Mouse (Mus musculus) hindbrain, postnatal 0 days (tissue): Measurements from ENCODE around the gene Hoxd11. TPM values are rescaled to one million over a fixed set of nuclear protein-coding genes. Genes with fewer than 3 reads are reported as not detected.
A peak's percentile ranks its signal among the peaks of the same experiment; 100 is the strongest.

Experiments used
- ATAC-seq: fragments of 200-750 bp; cut with Nextera tagmentation; 2 replicates; pipeline ENCODE4 v1.8.0; 2017; ENCODE audit warnings: mild to moderate bottlenecking, moderate TSS enrichment, moderate library complexity
- DNase-seq: peaks from one replicate; pipeline ENCODE4 v3.0.0-alpha.2; 2015; ENCODE audit warnings: low spot score
- H3K27ac ChIP-seq: fragments of 300-500 bp; sonication (generic); 2 replicates; pipeline ENCODE4 v1.5.1; 2014; ENCODE audit warnings: mild to moderate bottlenecking
- H3K27me3 ChIP-seq: fragments of 300-500 bp; sonication (generic); 2 replicates; pipeline ENCODE4 v1.6.1; 2014; ENCODE audit warnings: low read length, mixed read lengths; ENCODE audit not compliant: insufficient read depth
- H3K36me3 ChIP-seq: fragments of 300-500 bp; sonication (generic); 2 replicates; pipeline ENCODE4 v1.6.1; 2014; ENCODE audit warnings: low read length, mixed read lengths; ENCODE audit not compliant: insufficient read depth
- H3K4me1 ChIP-seq: fragments of 300-500 bp; sonication (generic); 2 replicates; pipeline ENCODE4 v1.6.1; 2014; ENCODE audit warnings: antibody characterized with exemption, low read length, mixed read lengths; ENCODE audit not compliant: insufficient read depth
- H3K4me2 ChIP-seq: fragments of 300-500 bp; sonication (generic); 2 replicates; pipeline ENCODE4 v1.6.1; 2014; ENCODE audit warnings: low read depth, mild to moderate bottlenecking, low read length, moderate library complexity, mixed read lengths
- H3K4me3 ChIP-seq: fragments of 300-500 bp; sonication (generic); 2 replicates; pipeline ENCODE4 v1.5.1; 2014; ENCODE audit warnings: low read length
- H3K9ac ChIP-seq: fragments of 300-500 bp; sonication (generic); replicated peaks from 2 replicates; pipeline ENCODE4 v1.6.1; 2014; ENCODE audit warnings: mild to moderate bottlenecking, low read length, moderate library complexity, mixed read lengths
- H3K9me3 ChIP-seq: fragments of 300-500 bp; sonication (generic); 2 replicates; pipeline ENCODE4 v1.6.1; 2016; ENCODE audit warnings: low read length, mixed read lengths
- CTCF ChIP-seq: IDR thresholded peaks from 2 replicates; pipeline ENCODE4 v1.5.1; 2016; ENCODE audit warnings: antibody characterized with exemption, control low read depth, low read depth
- WGBS: fragments of 180-500 bp; shearing (Covaris S2); extraction: QIAGEN DNeasy Blood & Tissue Kit; methylation state at CpG from one replicate; pipeline ENCODE4 v1.1.7; 2014; 5-methylcytosine and 5-hydroxymethylcytosine counted together
- polyA plus RNA-seq: library from polyadenylated mRNA; unstranded; fragments of >200 nt; fragmentation: Nextera tagmentation; extraction: Ambion mirVana; gene quantifications from 2 replicates; pipeline ENCODE4 v1.2.1, GENCODE M21; 2015
- total RNA-seq: library from RNA; depleted of rRNA; stranded (reverse); fragments of >200 nt; gene quantifications from 2 replicates; pipeline ENCODE4 v1.2.3, GENCODE M21; 2014

Gene Hoxd11
- total and polyA plus RNA-seq, 2 experiments from 2014 or later, result not detected

DNA sequence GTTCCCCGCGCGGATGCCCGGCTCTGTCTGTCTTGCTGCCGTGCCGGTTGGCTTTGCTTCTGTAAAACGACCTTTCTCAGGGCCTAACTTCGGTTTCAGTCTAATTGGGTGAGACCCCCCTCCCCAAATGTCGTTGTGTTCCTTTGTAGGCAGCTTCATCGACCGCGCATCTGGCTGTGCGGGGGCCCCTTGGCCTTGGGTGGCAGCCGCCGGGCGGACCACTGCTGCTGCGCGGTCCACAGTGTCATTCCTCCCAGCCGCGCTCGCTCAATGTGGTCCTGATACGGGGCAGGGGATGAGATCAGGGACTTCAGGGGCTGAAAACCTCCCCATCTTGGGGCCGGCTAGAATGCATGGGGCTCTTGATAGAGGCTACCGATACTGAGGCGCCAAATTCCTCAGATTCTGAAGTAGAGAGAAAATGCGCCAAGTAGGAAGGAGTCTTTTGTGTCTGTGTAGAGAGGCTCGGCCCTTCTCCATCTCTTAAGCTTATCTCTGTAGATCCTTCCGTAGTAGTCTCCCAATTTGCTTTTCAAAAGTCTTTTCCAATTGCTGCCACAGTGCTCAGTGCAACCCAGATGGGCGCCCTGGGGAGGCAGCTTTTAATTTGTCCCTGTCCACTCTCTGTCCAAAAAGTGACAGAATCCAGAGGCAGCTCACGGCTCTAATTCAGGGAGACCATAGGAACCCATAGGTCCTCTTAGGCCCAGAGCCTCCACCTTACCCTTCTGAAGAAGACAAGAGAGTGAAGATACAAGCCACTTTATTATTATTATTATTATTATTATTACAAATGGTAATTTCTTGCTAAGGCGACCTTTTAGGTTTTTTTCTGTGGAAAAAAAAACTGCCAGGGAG lies 8.6 kb downstream of the Hoxd11 start:
- Histone ChIP-seq H3K9ac (no peak overlapping the region), H3K4me1 (no peaks in the 10 kb centered on the region), H3K4me3 (no peak overlapping the region), H3K27me3 (peaks cover 89% of the 10 kb centered on the region), H3K27ac (no peak overlapping the region), H3K9me3 (peaks cover 3% of the 10 kb centered on the region; the same call in 1 of the 2 replicates), H3K36me3 (no peaks in the 10 kb centered on the region), H3K4me2 (no peak overlapping the region)
- no peak for TF ChIP-seq CTCF
- WGBS, result 1% methylated on average over 31 of the region's 31 CpGs
- DNase-seq (no peak), ATAC-seq (no peak)

DNA sequence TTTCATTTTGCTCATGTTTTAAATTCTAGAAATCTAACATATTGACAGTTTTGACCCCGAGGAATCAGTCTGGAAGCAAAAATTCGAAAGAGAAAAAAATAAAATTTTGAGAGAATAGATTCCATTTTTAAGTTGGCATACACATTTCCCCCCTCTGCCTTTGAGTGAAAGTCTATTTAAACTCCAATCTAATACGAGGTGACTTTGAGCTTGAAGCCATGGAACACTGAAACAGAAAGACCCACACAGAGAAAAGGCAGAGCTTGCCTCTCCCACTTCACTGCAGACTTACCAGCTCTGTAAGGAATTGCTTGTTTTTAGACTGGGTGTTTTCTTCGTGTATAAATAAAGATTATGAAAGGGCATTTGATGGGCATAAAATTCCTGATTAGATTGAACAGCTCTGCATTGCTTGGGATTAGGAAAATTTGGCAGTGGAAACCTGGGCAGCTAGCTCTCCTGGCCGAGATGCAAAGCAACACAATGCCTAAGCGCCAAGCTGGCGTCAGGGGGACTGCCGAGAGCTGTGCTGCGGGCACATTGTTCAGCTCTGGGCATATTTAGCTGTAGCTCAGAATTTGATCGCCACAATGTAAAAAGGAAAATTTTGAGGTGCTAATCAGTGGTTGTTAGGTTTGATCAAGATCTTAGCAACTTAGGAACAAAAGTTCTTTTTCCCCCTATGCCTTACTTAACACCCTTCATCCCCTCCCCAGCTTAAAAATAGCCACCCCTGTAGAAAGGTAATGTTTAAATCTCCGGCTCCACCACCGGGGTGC lies 9.6 kb downstream of the Hoxd11 start:
- Histone ChIP-seq H3K27ac (no peak overlapping the region), H3K9me3 (peaks cover 3% of the 10 kb centered on the region; the same call in 1 of the 2 replicates), H3K4me1 (no peaks in the 10 kb centered on the region), H3K27me3 (peaks cover 90% of the 10 kb centered on the region), H3K4me3 (no peak overlapping the region), H3K36me3 (no peaks in the 10 kb centered on the region), H3K9ac (no peak overlapping the region), H3K4me2 (no peak overlapping the region)
- no peak for DNase-seq
- TF ChIP-seq CTCF, result no peak
- ATAC-seq, result no peak
- 5% methylated on average over 12 of the region's 12 CpGs for WGBS

DNA sequence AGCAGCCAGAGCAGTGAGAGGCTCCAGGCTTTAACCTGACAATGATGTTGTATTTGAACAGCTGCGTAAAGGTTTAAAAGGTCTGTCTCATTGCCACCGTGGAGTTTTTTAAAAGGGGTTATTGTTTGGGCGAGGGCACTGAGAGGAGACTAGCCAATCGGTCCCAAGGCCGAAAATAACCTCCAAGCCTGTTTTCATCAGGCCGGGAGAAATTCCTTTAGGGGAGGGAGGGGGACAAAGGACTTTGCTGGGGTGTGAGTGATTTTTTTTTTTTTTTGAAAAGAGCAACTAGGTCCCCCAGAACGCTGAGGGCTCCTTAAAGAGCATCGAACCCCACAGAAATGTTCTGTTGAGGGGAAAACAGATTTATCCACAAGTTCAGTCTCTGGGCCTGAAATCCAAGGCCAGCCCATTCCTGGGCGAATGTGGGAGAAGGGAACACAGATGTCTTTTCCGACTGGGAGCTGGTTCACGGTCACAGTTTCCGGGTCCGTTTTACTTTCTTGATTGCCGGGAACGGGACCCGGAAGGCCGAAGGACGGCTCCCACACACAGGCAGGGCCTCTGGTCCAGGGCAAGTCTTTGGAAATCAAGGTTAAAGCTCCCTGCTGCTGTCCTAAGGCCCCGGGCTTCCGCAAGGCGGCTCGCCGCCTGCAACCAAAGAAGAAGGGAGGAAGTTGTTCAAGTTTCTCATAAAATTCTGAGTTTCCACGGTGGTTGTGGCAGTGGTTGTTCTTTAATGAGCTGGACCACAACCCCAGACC lies 10.4 kb downstream of the Hoxd11 start:
- TF ChIP-seq CTCF, result no peak
- peaks cover 3% of the 10 kb centered on the region; the same call in 1 of the 2 replicates for H3K9me3 ChIP-seq

DNA sequence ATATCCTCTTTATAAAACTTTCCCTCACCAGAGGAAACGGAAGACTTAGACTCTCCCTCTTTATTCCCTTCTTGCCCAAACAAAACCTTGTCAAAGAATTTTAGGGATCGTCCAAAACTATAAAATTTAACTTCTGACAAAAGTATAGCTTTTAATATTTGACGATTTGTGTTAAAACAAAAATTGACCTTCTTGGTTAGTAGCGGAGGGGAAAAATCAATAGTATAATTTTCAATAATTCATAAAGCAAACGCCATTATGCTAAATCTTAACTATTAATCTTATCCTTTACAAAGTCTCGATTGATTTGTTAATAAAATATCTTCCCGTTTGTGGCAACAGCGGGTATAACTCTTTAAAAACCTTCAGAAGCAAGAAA lies 11.0 kb downstream of the Hoxd11 start:
- Histone ChIP-seq H3K27ac (no peak overlapping the region), H3K9ac (no peak overlapping the region), H3K9me3 (peaks cover 3% of the 10 kb centered on the region; the same call in 1 of the 2 replicates), H3K4me3 (no peak overlapping the region), H3K36me3 (no peaks in the 10 kb centered on the region), H3K4me2 (no peak overlapping the region), H3K4me1 (no peaks in the 10 kb centered on the region), H3K27me3 (peaks cover 89% of the 10 kb centered on the region)
- TF ChIP-seq CTCF, result no peak
- WGBS, result 8% methylated on average over 8 of the region's 8 CpGs
- DNase-seq (no peak), ATAC-seq (no peak)

More for the DNA sequence above, 10.4 kb downstream of the Hoxd11 start:
- no peaks in the 10 kb centered on the region for H3K36me3 ChIP-seq
- DNase-seq (no peak), ATAC-seq (no peak)
- WGBS, result 1% methylated on average over 24 of the region's 24 CpGs
- H3K9ac ChIP-seq, result no peak overlapping the region
- H3K4me1 ChIP-seq, result no peaks in the 10 kb centered on the region
- H3K27me3 ChIP-seq, result peaks cover 89% of the 10 kb centered on the region
- H3K4me3 ChIP-seq, result no peak overlapping the region
- H3K4me2 ChIP-seq, result no peak overlapping the region
- H3K27ac ChIP-seq, result no peak overlapping the region

DNA sequence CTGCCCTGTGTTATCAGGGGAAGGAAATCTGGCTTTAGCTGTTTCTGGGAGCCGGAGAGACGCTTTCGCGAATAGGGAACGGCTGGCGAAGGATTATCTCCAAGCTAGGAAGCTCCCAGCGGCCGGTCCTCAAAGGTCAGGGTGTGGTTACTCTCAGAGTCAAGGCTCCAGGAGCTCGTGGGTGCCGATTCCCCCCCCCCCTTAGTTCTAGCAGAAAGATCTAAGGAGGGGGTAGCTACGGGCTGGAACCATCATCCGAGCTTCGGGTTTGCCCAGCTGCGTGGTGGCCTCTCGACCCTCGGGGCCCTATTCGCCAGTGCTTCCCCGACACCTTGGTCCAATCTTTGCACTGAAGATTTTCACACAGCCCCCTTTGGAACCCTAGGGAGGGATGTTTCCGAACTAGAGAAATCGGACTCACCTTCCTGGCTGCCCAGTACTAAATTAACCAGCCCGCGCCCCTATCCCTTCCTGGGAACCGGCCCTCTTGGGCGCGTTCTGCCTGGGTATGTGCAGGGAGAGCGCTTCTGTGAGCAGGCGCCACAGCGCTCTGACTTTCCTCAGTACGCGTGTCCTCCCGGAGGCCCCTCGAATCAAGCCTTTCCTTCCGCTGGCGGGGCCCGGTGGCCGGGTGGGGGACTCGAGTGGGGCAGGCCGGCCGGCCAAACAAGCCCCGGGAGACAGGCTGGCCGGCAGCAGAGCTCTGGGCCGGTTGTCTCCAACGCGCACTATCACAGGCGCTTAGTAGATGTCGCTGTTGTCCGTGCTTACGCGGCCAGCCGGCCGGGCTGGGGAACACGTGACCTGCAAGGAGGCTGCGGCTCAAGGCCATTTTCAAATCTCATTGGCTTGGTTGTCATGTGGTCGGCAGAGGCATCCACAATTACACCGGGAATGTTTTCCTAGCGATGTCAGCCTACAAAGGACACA lies 11.9 kb downstream of the Hoxd11 start, which contains the start of gene Hoxd10:
TSS of gene Hoxd10 (plus strand) at position 903 of the 930 bp plus-strand sequence.
- Histone ChIP-seq H3K4me1 (no peaks in the 10 kb centered on the region), H3K4me2 (no peak within 1 kb of the TSS), H3K36me3 (no peaks in the 10 kb centered on the region), H3K4me3 (no peak within 1 kb of the TSS), H3K27ac (no peak within 1 kb of the TSS), H3K27me3 (peaks cover 90% of the 10 kb centered on the region), H3K9ac (no peak within 1 kb of the TSS), H3K9me3 (peaks cover 3% of the 10 kb centered on the region; the same call in 1 of the 2 replicates)
- under 1% methylated on average over 56 of the region's 56 CpGs for WGBS
- TF ChIP-seq CTCF, result peak; percentile 35; the same call in 1 of the 2 replicates
- DNase-seq (peak; percentile 68), ATAC-seq (peak; percentile 61; the same call in 1 of the 2 replicates)
